Mouse (Mus musculus): ENCODE results near the gene Gtf3c5.

The Gtf3c5 gene

GRCm38 (mm10) chr2:28607341-28608165 lies 24.0 kb upstream of the Gtf3c5 start:
- no peak for DNase-seq

GRCm38 (mm10) chr2:28606601-28607340 lies 23.2 kb upstream of the Gtf3c5 start:
- no peak for DNase-seq

GRCm38 (mm10) chr2:28605789-28606541 lies 22.4 kb upstream of the Gtf3c5 start:
- no peak for DNase-seq

- no peak for DNase-seq
Observed at GRCm38 (mm10) chr2:28603542-28603941, 20.0 kb upstream of the Gtf3c5 start.

GRCm38 (mm10) chr2:28601720-28602590 lies 18.4 kb upstream of the Gtf3c5 start:
- DNase-seq: no peak

GRCm38 (mm10) chr2:28599569-28599900 lies 16.0 kb upstream of the Gtf3c5 start:
- no peak for DNase-seq

GRCm38 (mm10) chr2:28598692-28599568 lies 15.4 kb upstream of the Gtf3c5 start:
- no peak for DNase-seq

GRCm38 (mm10) chr2:28597733-28598547 lies 14.4 kb upstream of the Gtf3c5 start:
- DNase-seq: no peak

- DNase-seq: no peak
Observed at GRCm38 (mm10) chr2:28596998-28597397, 13.4 kb upstream of the Gtf3c5 start.

GRCm38 (mm10) chr2:28596021-28596420 lies 12.5 kb upstream of the Gtf3c5 start:
- DNase-seq: no peak

- peak; percentile 68 to 83 for DNase-seq
Observed at GRCm38 (mm10) chr2:28592809-28593208, 9.3 kb upstream of the Gtf3c5 start.

GRCm38 (mm10) chr2:28591479-28591878 lies 7.9 kb upstream of the Gtf3c5 start:
- DNase-seq: no peak

- DNase-seq: no peak
Observed at GRCm38 (mm10) chr2:28588574-28588973, 5.0 kb upstream of the Gtf3c5 start.

- no peak for DNase-seq
Observed at GRCm38 (mm10) chr2:28585730-28586129, 2.2 kb upstream of the Gtf3c5 start.

GRCm38 (mm10) chr2:28585043-28585571 lies 1.6 kb upstream of the Gtf3c5 start:
- DNase-seq: peak; percentile 78 to 87

GRCm38 (mm10) chr2:28582647-28583353 lies 751 bp downstream of the Gtf3c5 start:
- DNase-seq: peak; percentile 92 to 94

GRCm38 (mm10) chr2:28578003-28578402 lies 5.5 kb downstream of the Gtf3c5 start:
- DNase-seq: peak in 1 of 2 experiments; percentile 48

GRCm38 (mm10) chr2:28576815-28577214 lies 6.7 kb downstream of the Gtf3c5 start:
- DNase-seq: no peak

- no peak for DNase-seq
Observed at GRCm38 (mm10) chr2:28575341-28575740, 8.2 kb downstream of the Gtf3c5 start.

Data from cerebellum, postnatal 25 days (tissue).